Mouse (Mus musculus) MEL (cell line): Measurements from ENCODE around the gene Olfr507. TPM values are rescaled to one million over a fixed set of nuclear protein-coding genes. Genes with fewer than 3 reads are reported as not detected.
"Not testable (repeated sequence)": the region's sequence is repeated elsewhere in the genome, so short reads cannot be mapped to it uniquely, and the experiment has no call there.

ENCODE experiments used
- DNase-seq: peaks from one replicate; pipeline ENCODE4 v3.0.0; 2011; ENCODE audit warnings: low read depth, low spot score
- H3K27ac ChIP-seq: 2 replicates; pipeline ENCODE4 v1.5.1; 2012; ENCODE audit warnings: low read depth, mild to moderate bottlenecking, control low read depth, low read length, moderate library complexity; ENCODE audit not compliant: control insufficient read depth
- H3K27me3 ChIP-seq, 2 experiments: fragments of 150-350 bp in 1 of 2; sonication (generic) in 1 of 2; 2 replicates each; pipeline ENCODE4 v1.6.1; 2012; ENCODE audit warnings: low read length in 2 of 2, mild to moderate bottlenecking in 2 of 2, improper control_type of control experiment in 1 of 2, moderate library complexity in 1 of 2; ENCODE audit not compliant: insufficient read depth in 2 of 2, control insufficient read depth in 1 of 2
- H3K36me3 ChIP-seq, 2 experiments: 2 replicates each; pipeline ENCODE4 v1.6.1; 2012 to 2014; ENCODE audit warnings: low read length in 2 of 2, improper control_type of control experiment in 1 of 2, inconsistent platforms in 1 of 2, mild to moderate bottlenecking in 1 of 2; ENCODE audit not compliant: insufficient read depth in 2 of 2, control insufficient read depth in 1 of 2
- H3K4me1 ChIP-seq, 2 experiments: fragments of 150-350 bp in 1 of 2; sonication (generic) in 1 of 2; 2 replicates each; pipeline ENCODE4 v1.6.1; 2012; ENCODE audit warnings: low read length in 2 of 2, improper control_type of control experiment in 1 of 2, mild to moderate bottlenecking in 1 of 2; ENCODE audit not compliant: insufficient read depth in 2 of 2, control insufficient read depth in 1 of 2
- H3K4me3 ChIP-seq, 2 experiments: fragments of 150-350 bp in 1 of 2; sonication (generic) in 1 of 2; 2 replicates each; pipeline ENCODE4 v1.5.1; 2012; ENCODE audit warnings: low read depth in 2 of 2, low read length in 2 of 2, mild to moderate bottlenecking in 2 of 2, moderate library complexity in 2 of 2, control low read depth in 1 of 2, improper control_type of control experiment in 1 of 2; ENCODE audit not compliant: control insufficient read depth in 1 of 2, insufficient read depth in 1 of 2
- H3K79me2 ChIP-seq: 2 replicates; pipeline ENCODE4 v1.6.1; 2012; ENCODE audit warnings: mild to moderate bottlenecking, low read length, moderate library complexity; ENCODE audit not compliant: control insufficient read depth, poor library complexity, insufficient read depth
- H3K9ac ChIP-seq: 2 replicates; pipeline ENCODE4 v1.6.1; 2012; ENCODE audit warnings: low read depth, mild to moderate bottlenecking, control low read depth, low read length, moderate library complexity; ENCODE audit not compliant: control insufficient read depth, poor library complexity, severe bottlenecking
- H3K9me3 ChIP-seq: fragments of 150-350 bp; sonication (generic); replicated peaks from 2 replicates; pipeline ENCODE4 v1.6.1; 2012; ENCODE audit warnings: mild to moderate bottlenecking, low read length, improper control_type of control experiment, moderate library complexity; ENCODE audit not compliant: insufficient read depth
- CTCF ChIP-seq, 3 experiments: IDR thresholded peaks in 2 of 3; conservative IDR thresholded peaks in 1 of 3; 2 replicates each; pipeline ENCODE4 v1.5.1; 2011 to 2012; ENCODE audit warnings: low read length in 3 of 3, low read depth in 2 of 3, mild to moderate bottlenecking in 2 of 3, improper control_type of control experiment in 1 of 3, inconsistent platforms in 1 of 3, mixed read lengths in 1 of 3, moderate library complexity in 1 of 3; ENCODE audit not compliant: control insufficient read depth in 1 of 3, insufficient read depth in 1 of 3, poor library complexity in 1 of 3, severe bottlenecking in 1 of 3
- ELF1 ChIP-seq: IDR thresholded peaks from 2 replicates; pipeline ENCODE4 v1.6.1; 2014; ENCODE audit warnings: low read depth, mild to moderate bottlenecking, inconsistent platforms, low read length, improper control_type of control experiment, moderate library complexity
- EP300 ChIP-seq, 2 experiments: IDR thresholded peaks; 2 replicates each; pipeline ENCODE4 v1.6.1; 2011; ENCODE audit warnings: improper control_type of control experiment in 2 of 2, low read length in 2 of 2, low read depth in 1 of 2, mild to moderate bottlenecking in 1 of 2
- GATA1 ChIP-seq: IDR thresholded peaks from 2 replicates; pipeline ENCODE4 v1.6.1; 2011; ENCODE audit warnings: low read depth, low read length, improper control_type of control experiment
- HCFC1 ChIP-seq: IDR thresholded peaks from 2 replicates; pipeline ENCODE4 v1.6.1; 2012; ENCODE audit warnings: low read depth, mild to moderate bottlenecking, inconsistent platforms, low read length, improper control_type of control experiment, moderate library complexity
- JUND ChIP-seq: IDR thresholded peaks from 2 replicates; pipeline ENCODE4 v1.6.1; 2011; ENCODE audit warnings: low read depth, mild to moderate bottlenecking, improper control_type of control experiment, low read length
- KAT2A ChIP-seq: conservative IDR thresholded peaks from 2 replicates; pipeline ENCODE4 v1.6.1; 2012; ENCODE audit warnings: low read depth, low read length, improper control_type of control experiment, inconsistent platforms
- MAFK ChIP-seq: IDR thresholded peaks from 2 replicates; pipeline ENCODE4 v1.6.1; 2011; ENCODE audit warnings: low read depth, mild to moderate bottlenecking, low read length, improper control_type of control experiment, borderline replicate concordance
- MYC ChIP-seq: IDR thresholded peaks from 2 replicates; pipeline ENCODE4 v1.6.1; 2011; ENCODE audit warnings: low read depth, mild to moderate bottlenecking, low read length, improper control_type of control experiment, moderate library complexity
- NRF1 ChIP-seq: IDR thresholded peaks from 2 replicates; pipeline ENCODE4 v1.6.1; 2014; ENCODE audit warnings: low read depth, mild to moderate bottlenecking, inconsistent platforms, low read length, improper control_type of control experiment, moderate library complexity; ENCODE audit not compliant: poor library complexity, insufficient read depth, severe bottlenecking
- POLR2A ChIP-seq, 2 experiments: IDR thresholded peaks; 2 replicates each; pipeline ENCODE4 v1.6.1; 2011 to 2012; ENCODE audit warnings: low read length in 2 of 2, mild to moderate bottlenecking in 2 of 2, control low read depth in 1 of 2, improper control_type of control experiment in 1 of 2, low read depth in 1 of 2, moderate library complexity in 1 of 2; ENCODE audit not compliant: control insufficient read depth in 1 of 2, insufficient read depth in 1 of 2, poor library complexity in 1 of 2
- POLR2AphosphoS2 ChIP-seq: IDR thresholded peaks from 2 replicates; pipeline ENCODE4 v1.6.1; 2011; ENCODE audit warnings: low read length, improper control_type of control experiment
- RCOR1 ChIP-seq: IDR thresholded peaks from 2 replicates; pipeline ENCODE4 v1.6.1; 2012; ENCODE audit warnings: low read depth, mild to moderate bottlenecking, inconsistent platforms, low read length, improper control_type of control experiment
- polyA plus RNA-seq, 2 experiments: library from polyadenylated mRNA; stranded (reverse) in 1 of 2; unstranded in 1 of 2; fragments of >175 nt in 1 of 2; fragments of >200 nt in 1 of 2; gene quantifications; 2 replicates each; pipeline versions ENCODE4 v1.2.1 to v1.2.4; 2012; ENCODE audit warnings: low replicate concordance in 2 of 2, low read depth in 1 of 2; ENCODE audit not compliant: insufficient read length in 2 of 2, insufficient read depth in 1 of 2, missing spikeins in 1 of 2
- total RNA-seq: library from RNA; depleted of rRNA; stranded (reverse); fragments of 300-350 nt; gene quantifications from 2 replicates; pipeline ENCODE4 v1.2.3, GENCODE M21; 2012

Gene Olfr507
- total and polyA plus RNA-seq, 3 experiments = not detected

DNA sequence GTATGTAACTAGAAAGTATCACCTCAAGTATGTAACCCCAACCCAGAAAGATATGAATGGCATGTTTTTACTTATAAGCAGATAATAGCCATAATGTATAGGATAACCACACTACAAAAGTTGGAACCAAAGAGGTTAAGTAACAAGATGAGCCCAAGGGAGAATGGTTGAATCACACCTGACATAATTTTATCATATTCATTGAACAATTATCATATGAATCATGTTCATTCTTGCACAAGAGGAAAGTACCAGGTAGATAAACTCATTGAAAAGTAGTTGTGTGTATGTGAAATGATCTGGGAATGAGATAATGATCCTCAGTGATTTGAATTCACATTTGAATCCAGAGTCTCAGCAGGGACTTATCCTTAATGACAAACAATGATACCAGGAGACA is 11.1 kb upstream of the Olfr507 start, which contains the start of gene Olfr506:
Gene Olfr506 (plus strand): TSS at position 301 of the 400 bp plus-strand sequence.
- Histone ChIP-seq H3K27me3 (no peaks in the 10 kb centered on the region), H3K9ac (no peak within 1 kb of the TSS), H3K4me3 (no peak within 1 kb of the TSS), H3K9me3 (no peaks in the 10 kb centered on the region)
- DNase-seq = no peak
- TF ChIP-seq POLR2A (IDR thresholded peaks at IDR 0.05; ENCODE audit: control insufficient read depth in 1 of 2, insufficient read depth in 1 of 2, low read depth in 1 of 2, low read length in 2 of 2, poor library complexity in 1 of 2) = no peak
- no peak for TF ChIP-seq POLR2AphosphoS2
- TF ChIP-seq HCFC1 = no peak
- TF ChIP-seq NRF1 = no peak
- TF ChIP-seq, all 39 proteins: peak for 0
- Histone ChIP-seq H3K27ac (no peak within 1 kb of the TSS), H3K36me3 (no peaks in the 10 kb centered on the region; a peak in 1 of 4 replicates), H3K4me1 (0 out of 4 replicates have a peak, but pooled peaks cover 0 to 2% of the 10 kb centered on the region in 2 experiments), H3K79me2 (no peaks in the 10 kb centered on the region)

DNA sequence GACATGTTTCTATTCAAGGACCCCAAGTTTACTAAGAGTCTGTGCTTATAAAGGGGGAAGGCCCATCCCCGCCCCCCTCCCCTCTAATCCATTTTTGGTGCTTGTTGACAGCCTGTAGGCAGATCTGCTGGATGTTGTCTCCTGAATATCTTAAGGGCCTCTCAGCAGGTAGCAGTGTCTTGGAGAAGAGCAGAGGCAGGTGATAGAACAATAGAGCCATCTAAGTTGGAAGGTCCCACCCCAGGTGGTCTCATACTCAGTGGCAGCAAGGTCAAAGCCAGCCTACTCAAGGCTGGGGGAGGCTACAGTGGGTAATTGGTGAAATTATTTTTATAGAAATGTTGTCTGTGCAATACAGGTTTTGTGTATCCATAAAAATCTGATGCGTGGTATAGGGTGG is 7.5 kb upstream of the Olfr507 start:
- no peaks in the 10 kb centered on the region for H3K9me3 ChIP-seq
- no peaks in the 10 kb centered on the region for H3K27me3 ChIP-seq
- TF ChIP-seq MAFK (no peak), MYC (no peak), GATA1 (no peak), RCOR1 (no peak), ELF1 (no peak)
- H3K27ac ChIP-seq = no peak overlapping the region
- no peak for DNase-seq
- H3K4me1 ChIP-seq = 0 out of 4 replicates have a peak, but pooled peaks cover 0 to 2% of the 10 kb centered on the region in 2 experiments
- no peaks in the 10 kb centered on the region for H3K79me2 ChIP-seq
- no peak overlapping the region for H3K9ac ChIP-seq
- no peak overlapping the region for H3K4me3 ChIP-seq
- no peaks in the 10 kb centered on the region; a peak in 1 of 4 replicates for H3K36me3 ChIP-seq

DNA sequence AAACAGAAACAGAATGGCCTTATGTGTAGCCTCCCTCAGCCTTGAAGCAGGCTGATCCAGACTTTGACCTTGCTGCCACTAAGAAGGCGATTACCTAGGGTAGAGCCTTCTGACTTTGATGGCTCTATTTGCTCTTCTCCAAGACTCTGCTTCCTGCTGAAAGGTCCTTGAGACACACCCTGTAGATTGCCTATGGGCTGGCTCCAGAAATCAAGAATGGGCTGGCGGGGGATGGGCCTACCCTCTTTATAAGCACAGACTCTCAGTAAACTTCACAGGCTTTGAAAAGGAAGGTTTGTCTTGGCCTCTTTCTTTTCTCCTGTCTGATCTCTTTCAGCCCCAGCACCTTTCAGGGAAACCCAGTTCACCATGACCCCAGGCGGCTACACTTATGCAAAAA is 4.8 kb upstream of the Olfr507 start:
- not testable (repeated sequence) for H3K79me2 ChIP-seq, H3K27me3 ChIP-seq, H3K36me3 ChIP-seq, H3K9ac ChIP-seq, H3K4me1 ChIP-seq, H3K4me3 ChIP-seq, H3K9me3 ChIP-seq, H3K27ac ChIP-seq, DNase-seq

DNA sequence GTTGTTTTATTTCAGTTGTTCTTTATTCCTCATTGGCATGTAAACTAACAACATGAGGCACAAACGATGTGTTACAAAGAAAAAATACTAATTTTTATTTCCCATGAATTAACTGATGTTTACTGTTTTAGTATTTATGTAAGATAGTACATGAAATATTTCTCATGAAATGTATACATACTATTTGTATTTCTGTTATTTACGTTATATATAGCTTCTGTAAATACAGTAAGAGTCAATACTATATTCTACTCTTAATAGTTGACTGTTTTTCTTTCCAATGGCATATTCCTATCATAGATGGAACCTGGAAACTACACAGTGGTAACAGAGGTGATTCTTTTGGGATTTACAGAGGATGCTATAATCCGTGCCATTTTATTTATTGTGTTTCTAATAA is 8.1 kb downstream of the Olfr507 start, which contains the start of gene Olfr508:
Gene Olfr508 (plus strand): TSS at position 301 of the 400 bp plus-strand sequence.
- no peak for DNase-seq
- Histone ChIP-seq H3K27ac (no peak within 1 kb of the TSS), H3K9ac (no peak within 1 kb of the TSS), H3K4me1 (no peaks in the 10 kb centered on the region), H3K4me3 (no peak within 1 kb of the TSS), H3K9me3 (no peaks in the 10 kb centered on the region)
- TF ChIP-seq EP300 (IDR thresholded peaks at IDR 0.05; ENCODE audit: low read depth in 1 of 2, low read length in 2 of 2) = no peak
- TF ChIP-seq KAT2A = no peak
- TF ChIP-seq NRF1 = no peak
- TF ChIP-seq JUND = no peak
- TF ChIP-seq CTCF (IDR thresholded peaks at IDR 0.05 in 2 of 3, conservative IDR thresholded peaks at IDR 0.05 in 1 of 3; ENCODE audit: control insufficient read depth in 1 of 3, insufficient read depth in 1 of 3, low read depth in 2 of 3, low read length in 3 of 3, poor library complexity in 1 of 3, severe bottlenecking in 1 of 3) = no peak
- TF ChIP-seq, all 39 proteins: peak for 0
- H3K27me3 ChIP-seq = no peaks in the 10 kb centered on the region
- H3K36me3 ChIP-seq = no peaks in the 10 kb centered on the region
- H3K79me2 ChIP-seq = no peaks in the 10 kb centered on the region
